Mouse (Mus musculus) heart, embryonic 14.5 days (tissue): ENCODE data around the gene Ccdc93. TPM values are rescaled to one million over a fixed set of nuclear protein-coding genes. Genes with fewer than 3 reads are reported as not detected.

Experiments used
- ATAC-seq: fragments of 200-750 bp; cut with Nextera tagmentation; 2 replicates; pipeline ENCODE4 v1.8.0; 2017; ENCODE audit warnings: low read depth, moderate TSS enrichment; ENCODE audit not compliant: insufficient number of reproducible peaks, insufficient read depth, low FRiP score
- H3K27ac ChIP-seq, 2 experiments: fragments of 200-500 bp in 1 of 2; fragments of 300-500 bp in 1 of 2; sonication (generic) in 1 of 2; replicated peaks in 1 of 2; 2 replicates each; pipeline ENCODE4 v1.5.1; 2012 to 2014; ENCODE audit warnings: low read depth in 2 of 2, low read length in 2 of 2, control low read depth in 1 of 2, mild to moderate bottlenecking in 1 of 2, mixed read lengths in 1 of 2; ENCODE audit not compliant: control insufficient read depth in 1 of 2, insufficient read depth in 1 of 2
- H3K27me3 ChIP-seq: fragments of 300-500 bp; sonication (generic); 2 replicates; pipeline ENCODE4 v1.6.1; 2014; ENCODE audit warnings: mild to moderate bottlenecking, low read length, control low read depth; ENCODE audit not compliant: control insufficient read depth, insufficient read depth
- H3K36me3 ChIP-seq: fragments of 300-500 bp; sonication (generic); 2 replicates; pipeline ENCODE4 v1.6.1; 2014; ENCODE audit warnings: mild to moderate bottlenecking, control low read depth, low read length, mixed read lengths; ENCODE audit not compliant: control insufficient read depth, insufficient read depth
- H3K4me1 ChIP-seq, 2 experiments: fragments of 200-500 bp in 1 of 2; fragments of 300-500 bp in 1 of 2; sonication (generic) in 1 of 2; 2 replicates each; pipeline ENCODE4 v1.6.1; 2012 to 2014; ENCODE audit warnings: low read length in 2 of 2, control low read depth in 1 of 2, mixed read lengths in 1 of 2; ENCODE audit not compliant: control insufficient read depth in 2 of 2, insufficient read depth in 2 of 2
- H3K4me2 ChIP-seq: fragments of 300-500 bp; sonication (generic); 2 replicates; pipeline ENCODE4 v1.6.1; 2014; ENCODE audit warnings: mild to moderate bottlenecking, low read length
- H3K4me3 ChIP-seq, 2 experiments: fragments of 200-500 bp in 1 of 2; fragments of 300-500 bp in 1 of 2; sonication (generic) in 1 of 2; 2 replicates each; pipeline ENCODE4 v1.5.1; 2012 to 2014; ENCODE audit warnings: low read length in 2 of 2, mild to moderate bottlenecking in 2 of 2, control low read depth in 1 of 2, low read depth in 1 of 2, moderate library complexity in 1 of 2; ENCODE audit not compliant: control insufficient read depth in 1 of 2, insufficient read depth in 1 of 2
- H3K9ac ChIP-seq: fragments of 300-500 bp; sonication (generic); 2 replicates; pipeline ENCODE4 v1.6.1; 2014; ENCODE audit warnings: mild to moderate bottlenecking, low read length
- H3K9me3 ChIP-seq: fragments of 300-500 bp; sonication (generic); 2 replicates; pipeline ENCODE4 v1.6.1; 2016; ENCODE audit warnings: low read length, control low read depth; ENCODE audit not compliant: control insufficient read depth
- WGBS: fragments of 180-500 bp; shearing (Covaris S2); extraction: QIAGEN DNeasy Blood & Tissue Kit; methylation state at CpG from one replicate; pipeline ENCODE4 v1.1.7; 2014; 5-methylcytosine and 5-hydroxymethylcytosine counted together
- polyA plus RNA-seq: library from polyadenylated mRNA; unstranded; fragments of >200 nt; fragmentation: Nextera tagmentation; extraction: Ambion mirVana; gene quantifications from 2 replicates; pipeline ENCODE4 v1.2.1, GENCODE M21; 2014

Gene Ccdc93
- polyA plus RNA-seq, 1 experiment from 2014 or later, result 6.4 TPM

DNA sequence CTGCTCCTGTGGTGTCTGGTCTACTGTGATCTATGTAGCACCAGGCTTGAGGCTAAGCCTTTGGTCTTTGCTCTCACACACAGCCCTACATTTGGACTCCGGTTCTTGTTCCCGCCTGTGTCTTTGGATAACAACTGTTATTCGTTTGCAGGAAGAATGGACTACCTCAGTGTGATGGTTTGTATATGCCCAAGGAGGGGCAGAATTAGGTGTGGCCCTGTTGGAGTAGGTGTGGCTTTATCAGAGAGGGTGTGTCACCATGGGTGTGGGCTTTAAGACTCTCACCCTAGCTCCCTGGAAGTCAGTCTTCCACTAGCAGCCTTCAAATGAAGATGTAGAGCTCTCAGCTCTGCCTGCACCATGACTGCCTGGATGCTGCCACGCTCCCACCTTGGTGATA, 117.8 kb downstream of the Ccdc93 start:
- 94% methylated on average over 4 of the region's 4 CpGs for WGBS
- Histone ChIP-seq H3K27ac (no peak overlapping the region), H3K4me1 (no peaks in the 10 kb centered on the region), H3K9me3 (0 out of 2 replicates have a peak, but pooled peaks cover 2% of the 10 kb centered on the region), H3K36me3 (peaks cover 24% of the 10 kb centered on the region), H3K9ac (no peak overlapping the region), H3K27me3 (no peaks in the 10 kb centered on the region), H3K4me2 (no peak overlapping the region), H3K4me3 (no peak overlapping the region)
- no peak for ATAC-seq

DNA sequence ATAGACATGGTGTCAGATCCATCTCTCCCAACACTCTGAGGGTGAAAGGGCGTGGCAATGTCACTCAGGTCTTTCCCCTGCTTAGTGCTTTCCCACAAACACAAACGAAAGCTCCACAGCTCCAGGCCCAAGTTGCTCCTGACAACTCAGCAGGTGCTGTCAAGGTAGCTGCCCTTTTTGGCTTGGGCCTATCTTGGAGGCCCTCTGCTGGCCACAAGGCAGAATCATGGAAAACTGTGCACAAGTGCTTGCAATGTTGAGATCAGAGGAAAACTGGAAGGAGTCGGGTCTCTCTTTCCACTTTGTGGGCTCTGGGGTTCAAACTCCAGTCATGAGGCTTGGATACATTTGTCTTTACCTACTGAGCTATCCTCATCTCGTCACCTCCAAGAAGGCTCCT, 118.6 kb downstream of the Ccdc93 start:
- Histone ChIP-seq H3K4me1 (no peaks in the 10 kb centered on the region), H3K4me3 (no peak overlapping the region), H3K9me3 (0 out of 2 replicates have a peak, but pooled peaks cover 2% of the 10 kb centered on the region), H3K4me2 (no peak overlapping the region), H3K27me3 (no peaks in the 10 kb centered on the region), H3K36me3 (peaks cover 29% of the 10 kb centered on the region), H3K9ac (no peak overlapping the region), H3K27ac (no peak overlapping the region)
- WGBS, result 77% methylated on average over 4 of the region's 4 CpGs
- no peak for ATAC-seq

DNA sequence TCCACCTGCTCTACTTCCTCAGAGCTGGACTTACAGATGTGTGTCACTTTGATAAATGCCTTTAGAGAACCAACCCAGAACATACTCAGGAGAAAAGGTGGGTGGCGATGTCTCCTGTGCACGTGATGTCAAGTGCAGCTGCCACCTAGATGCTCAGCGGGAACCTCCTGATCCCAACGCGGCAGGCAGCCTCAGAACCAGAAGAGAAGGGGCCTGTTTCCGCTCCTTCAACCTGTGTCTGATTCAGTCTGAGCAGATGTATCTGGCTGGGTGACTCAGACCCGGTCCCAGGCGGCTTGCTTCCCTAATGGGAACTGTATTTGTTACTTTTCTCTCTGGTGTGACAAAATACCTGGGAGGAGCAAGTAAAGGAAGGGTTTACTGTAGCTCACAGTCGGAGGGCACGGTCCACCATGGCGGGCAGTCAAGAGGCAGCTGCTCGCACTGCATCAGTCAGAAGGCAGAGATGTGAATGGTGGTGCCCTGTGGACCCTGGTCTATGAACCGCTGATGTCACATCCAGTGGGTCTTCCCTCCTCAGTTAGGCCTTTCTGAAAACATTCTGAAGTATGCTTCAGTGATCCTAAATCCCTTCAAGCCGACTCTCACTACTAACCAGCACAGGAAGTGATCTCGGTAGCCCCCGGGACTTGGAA, 120.1 kb downstream of the Ccdc93 start:
- Histone ChIP-seq H3K36me3 (peaks cover 44% of the 10 kb centered on the region), H3K4me3 (no peak overlapping the region), H3K27me3 (no peaks in the 10 kb centered on the region), H3K27ac (no peak overlapping the region), H3K4me1 (no peaks in the 10 kb centered on the region), H3K9me3 (0 out of 2 replicates have a peak, but pooled peaks cover 2% of the 10 kb centered on the region), H3K4me2 (no peak overlapping the region), H3K9ac (no peak overlapping the region)
- no peak for ATAC-seq
- WGBS, result 81% methylated on average over 16 of the region's 16 CpGs

DNA sequence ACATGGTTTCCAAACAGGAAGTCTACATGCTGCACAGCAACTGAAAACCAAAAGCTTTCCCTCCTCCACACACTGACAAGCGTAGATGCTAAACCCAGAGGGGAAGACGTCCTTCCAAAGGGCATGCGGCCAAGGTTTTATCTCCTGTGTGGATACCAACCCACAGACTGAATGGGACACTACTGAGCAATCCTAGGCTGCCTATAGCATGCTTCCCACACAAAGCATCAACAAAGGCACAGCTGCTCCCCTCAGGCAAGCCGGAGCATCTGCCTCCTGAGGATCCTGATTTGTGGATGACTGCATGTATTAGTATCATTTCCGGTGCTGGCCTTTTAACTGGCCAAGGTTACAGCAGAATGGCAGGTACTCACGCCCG, 120.6 kb downstream of the Ccdc93 start:
- Histone ChIP-seq H3K27me3 (no peaks in the 10 kb centered on the region), H3K4me2 (no peak overlapping the region), H3K4me1 (no peaks in the 10 kb centered on the region), H3K9me3 (0 out of 2 replicates have a peak, but pooled peaks cover 2% of the 10 kb centered on the region), H3K4me3 (no peak overlapping the region), H3K27ac (no peak overlapping the region), H3K9ac (no peak overlapping the region), H3K36me3 (peaks cover 49% of the 10 kb centered on the region)
- no peak for ATAC-seq
- 69% methylated on average over 7 of the region's 7 CpGs for WGBS

Other genes starting within 250 kb of the Ccdc93 start
- gene Insig2, start 98.5 kb upstream of the Ccdc93 start, polyA plus RNA-seq, result 25.0 and 30.7 TPM in 2 replicates
- gene Htr5b, start 97.4 kb downstream of the Ccdc93 start, polyA plus RNA-seq, result 0.16 TPM in 1 of 2 replicates, not detected in the other
- gene Ddx18, start 136.9 kb downstream of the Ccdc93 start, polyA plus RNA-seq, result 32.1 and 35.7 TPM in 2 replicates